Mouse (Mus musculus): ENCODE data around the gene Lhpp.
"Not testable (repeated sequence)": the region's sequence is repeated elsewhere in the genome, so short reads cannot be mapped to it uniquely, and the experiment has no call there.

Gene Lhpp

GRCm38 (mm10) chr7:132646514-132646913, 36.1 kb downstream of the Lhpp start:
- DNase-seq (ENCODE audit: low read depth, low spot score): no peak

- no peak for DNase-seq (ENCODE audit: low read depth, low spot score)
Measured at GRCm38 (mm10) chr7:132654412-132654811, 44.0 kb downstream of the Lhpp start.

GRCm38 (mm10) chr7:132656075-132656474, 45.6 kb downstream of the Lhpp start:
- DNase-seq (ENCODE audit: low read depth, low spot score): peak; percentile 79

- DNase-seq (ENCODE audit: low read depth, low spot score): peak; percentile 82
Measured at GRCm38 (mm10) chr7:132656548-132656947, 46.1 kb downstream of the Lhpp start.

GRCm38 (mm10) chr7:132657371-132658057, 47.1 kb downstream of the Lhpp start:
- no peak for DNase-seq (ENCODE audit: low read depth, low spot score)

- DNase-seq (ENCODE audit: low read depth, low spot score): no peak
Measured at GRCm38 (mm10) chr7:132658058-132658450, 47.6 kb downstream of the Lhpp start.

GRCm38 (mm10) chr7:132658688-132659087, 48.2 kb downstream of the Lhpp start:
- no peak for DNase-seq (ENCODE audit: low read depth, low spot score)

GRCm38 (mm10) chr7:132659633-132660032, 49.2 kb downstream of the Lhpp start:
- DNase-seq (ENCODE audit: low read depth, low spot score): no peak

GRCm38 (mm10) chr7:132662831-132663230, 52.4 kb downstream of the Lhpp start:
- not testable (repeated sequence) for DNase-seq (ENCODE audit: low read depth, low spot score)

GRCm38 (mm10) chr7:132664815-132665214, 54.4 kb downstream of the Lhpp start:
- no peak for DNase-seq (ENCODE audit: low read depth, low spot score)

- DNase-seq (ENCODE audit: low read depth, low spot score): peak; percentile 37
Measured at GRCm38 (mm10) chr7:132665664-132666382, 55.4 kb downstream of the Lhpp start.

GRCm38 (mm10) chr7:132666516-132666915, 56.1 kb downstream of the Lhpp start:
- DNase-seq (ENCODE audit: low read depth, low spot score): no peak

- DNase-seq (ENCODE audit: low read depth, low spot score): no peak
Measured at GRCm38 (mm10) chr7:132668604-132669003, 58.2 kb downstream of the Lhpp start.

- DNase-seq (ENCODE audit: low read depth, low spot score): no peak
Measured at GRCm38 (mm10) chr7:132669999-132670862, 59.8 kb downstream of the Lhpp start.

GRCm38 (mm10) chr7:132670863-132671165, 60.4 kb downstream of the Lhpp start:
- no peak for DNase-seq (ENCODE audit: low read depth, low spot score)

GRCm38 (mm10) chr7:132672481-132672959, 62.1 kb downstream of the Lhpp start:
- no peak for DNase-seq (ENCODE audit: low read depth, low spot score)

GRCm38 (mm10) chr7:132673931-132674755, 63.7 kb downstream of the Lhpp start:
- DNase-seq (ENCODE audit: low read depth, low spot score): no peak

GRCm38 (mm10) chr7:132675922-132676321, 65.5 kb downstream of the Lhpp start:
- no peak for DNase-seq (ENCODE audit: low read depth, low spot score)

GRCm38 (mm10) chr7:132679117-132679516, 68.7 kb downstream of the Lhpp start:
- DNase-seq (ENCODE audit: low read depth, low spot score): no peak

- no peak for DNase-seq (ENCODE audit: low read depth, low spot score)
Measured at GRCm38 (mm10) chr7:132679549-132679948, 69.1 kb downstream of the Lhpp start.

- DNase-seq (ENCODE audit: low read depth, low spot score): no peak
Measured at GRCm38 (mm10) chr7:132681296-132681695, 70.9 kb downstream of the Lhpp start.

All from retina, postnatal 7 days (tissue).